Mouse (Mus musculus) heart, adult 2 months (tissue): ENCODE results near the gene Smad6. TPM values are rescaled to one million over a fixed set of nuclear protein-coding genes. Genes with fewer than 3 reads are reported as not detected.

ENCODE experiments used
- DNase-seq, 2 experiments: peaks; one replicate each; pipeline ENCODE4 v3.0.0; 2021
- H3K27ac ChIP-seq: fragments of 200-600 bp; 2 replicates; pipeline ENCODE4 v1.8.1; 2022
- H3K27me3 ChIP-seq: fragments of 200-500 bp; 2 replicates; pipeline ENCODE4 v1.6.1; 2012; ENCODE audit warnings: mild to moderate bottlenecking, low read length, inconsistent platforms, mixed read lengths; ENCODE audit not compliant: control insufficient read depth, insufficient read depth
- H3K36me3 ChIP-seq: fragments of 200-500 bp; 2 replicates; pipeline ENCODE4 v1.6.1; 2012; ENCODE audit warnings: low read length, inconsistent platforms; ENCODE audit not compliant: control insufficient read depth, insufficient read depth
- H3K4me1 ChIP-seq: fragments of 200-500 bp; 2 replicates; pipeline ENCODE4 v1.6.1; 2011; ENCODE audit warnings: low read length; ENCODE audit not compliant: control insufficient read depth, insufficient read depth
- H3K4me3 ChIP-seq: fragments of 200-600 bp; 2 replicates; pipeline ENCODE4 v1.8.1; 2022
- H3K79me2 ChIP-seq: fragments of 200-500 bp; replicated peaks from 2 replicates; pipeline ENCODE4 v1.6.1; 2012; ENCODE audit warnings: mild to moderate bottlenecking, inconsistent platforms, low read length, moderate library complexity, mixed read lengths; ENCODE audit not compliant: control insufficient read depth, insufficient read depth
- H3K9ac ChIP-seq: fragments of 200-500 bp; 2 replicates; pipeline ENCODE4 v1.6.1; 2012; ENCODE audit warnings: low read depth, mild to moderate bottlenecking, control low read depth, inconsistent platforms, low read length, mixed read lengths
- CTCF ChIP-seq: fragments of 200-600 bp; IDR thresholded peaks from 2 replicates; pipeline ENCODE4 v1.8.1; 2022; ENCODE audit warnings: antibody characterized with exemption, mild to moderate bottlenecking, moderate library complexity
- EP300 ChIP-seq: fragments of 200-500 bp; IDR thresholded peaks from 2 replicates; pipeline ENCODE4 v1.6.1; 2011; ENCODE audit warnings: low read depth, low read length, control low read depth; ENCODE audit not compliant: insufficient read depth
- POLR2A ChIP-seq: fragments of 200-500 bp; IDR thresholded peaks from 2 replicates; pipeline ENCODE4 v1.6.1; 2011; ENCODE audit warnings: mild to moderate bottlenecking, low read depth, low read length, control low read depth; ENCODE audit not compliant: insufficient read depth
- WGBS: fragments of 180-500 bp; shearing (Covaris S2); methylation state at CpG from one replicate; pipeline ENCODE4 v1.1.7; 2018; 5-methylcytosine and 5-hydroxymethylcytosine counted together
- intact Hi-C: fragments of 180-260 bp; cut with DNase I; formaldehyde crosslinking; loops from one replicate; pipeline ENCODE4 v1.15.1; 2025
- polyA plus RNA-seq: library from polyadenylated mRNA; depleted of rRNA; stranded (reverse); fragments of >200 nt; gene quantifications from 2 replicates; pipeline ENCODE4 v1.2.3, GENCODE M21; 2012
- total RNA-seq, 2 experiments: library from RNA; stranded (reverse); gene quantifications; 2 replicates each; pipeline ENCODE4 v1.2.3; 2021

Smad6 gene
- total and polyA plus RNA-seq, 3 experiments: 11.0 to 15.1 (median 14.7) TPM

GRCm38 (mm10) chr9:63972576-63973290, 49.1 kb downstream of the Smad6 start:
- Histone ChIP-seq H3K9ac (no peak overlapping the region), H3K36me3 (no peaks in the 10 kb centered on the region), H3K27me3 (no peaks in the 10 kb centered on the region), H3K27ac (peak overlapping the region; percentile 64), H3K4me3 (no peak overlapping the region), H3K79me2 (no peaks in the 10 kb centered on the region; the same call in none of the 2 replicates), H3K4me1 (peaks cover 43% of the 10 kb centered on the region)
- no peak for DNase-seq
- 66% methylated on average over 11 of the region's 11 CpGs for WGBS
- intact Hi-C loops: no loop called here
- TF ChIP-seq POLR2A: no peak
- TF ChIP-seq EP300: no peak
- no peak for TF ChIP-seq CTCF

GRCm38 (mm10) chr9:63971557-63971956, 50.3 kb downstream of the Smad6 start:
- H3K36me3 ChIP-seq: no peaks in the 10 kb centered on the region
- peaks cover 43% of the 10 kb centered on the region for H3K4me1 ChIP-seq
- H3K27me3 ChIP-seq: no peaks in the 10 kb centered on the region
- no peak for DNase-seq
- peak overlapping the region; percentile 64 for H3K27ac ChIP-seq
- intact Hi-C loops: no loop called here
- no peaks in the 10 kb centered on the region; the same call in none of the 2 replicates for H3K79me2 ChIP-seq
- H3K4me3 ChIP-seq: no peak overlapping the region
- no peak for TF ChIP-seq POLR2A
- peak; percentile 18; the same call in 1 of the 2 replicates for TF ChIP-seq CTCF
- TF ChIP-seq EP300: 0 out of 2 replicates have a peak, but pooled peaks have one; percentile 30
- 38% methylated on average over 4 of the region's 4 CpGs for WGBS
- no peak overlapping the region for H3K9ac ChIP-seq

GRCm38 (mm10) chr9:63970836-63971235, 51.0 kb downstream of the Smad6 start:
- Histone ChIP-seq H3K4me1 (peaks cover 37% of the 10 kb centered on the region), H3K9ac (no peak overlapping the region), H3K27me3 (no peaks in the 10 kb centered on the region), H3K27ac (peak overlapping the region; percentile 84), H3K4me3 (no peak overlapping the region), H3K36me3 (no peaks in the 10 kb centered on the region), H3K79me2 (no peaks in the 10 kb centered on the region; the same call in none of the 2 replicates)
- DNase-seq: no peak
- TF ChIP-seq POLR2A: no peak
- TF ChIP-seq EP300: no peak
- no peak for TF ChIP-seq CTCF
- 52% methylated on average over 6 of the region's 6 CpGs for WGBS
- intact Hi-C loops: no loop called here

- intact Hi-C loops: no loop called here
- peak; percentile 58 to 75 for DNase-seq
- Histone ChIP-seq H3K79me2 (no peaks in the 10 kb centered on the region; the same call in none of the 2 replicates), H3K4me1 (peaks cover 36% of the 10 kb centered on the region), H3K27me3 (no peaks in the 10 kb centered on the region), H3K9ac (peak overlapping the region; percentile 15; the same call in 1 of the 2 replicates), H3K4me3 (no peak overlapping the region), H3K36me3 (no peaks in the 10 kb centered on the region), H3K27ac (peak overlapping the region; percentile 84)
- TF ChIP-seq EP300 (peak; percentile 89), POLR2A (peak; percentile 55; the same call in 1 of the 2 replicates), CTCF (no peak)
- 42% methylated on average over 12 of the region's 12 CpGs for WGBS
Observed at GRCm38 (mm10) chr9:63970388-63970787, 51.5 kb downstream of the Smad6 start.

- no peaks in the 10 kb centered on the region for H3K27me3 ChIP-seq
- 54% methylated on average over 10 of the region's 10 CpGs for WGBS
- H3K27ac ChIP-seq: peak overlapping the region; percentile 84
- no peaks in the 10 kb centered on the region for H3K79me2 ChIP-seq
- H3K4me3 ChIP-seq: peak overlapping the region; percentile 22; the same call in 1 of the 2 replicates
- peaks cover 35% of the 10 kb centered on the region for H3K4me1 ChIP-seq
- TF ChIP-seq EP300: no peak
- no peak for TF ChIP-seq CTCF
- TF ChIP-seq POLR2A: no peak
- DNase-seq: no peak
- no peaks in the 10 kb centered on the region for H3K36me3 ChIP-seq
- H3K9ac ChIP-seq: no peak overlapping the region
- intact Hi-C loops: loop anchor here (2.0 kb wide), 1 partner anchor 53 kb away; the partner anchor contains the start of gene Smad6
Observed at GRCm38 (mm10) chr9:63969467-63969866, 52.4 kb downstream of the Smad6 start.

GRCm38 (mm10) chr9:63968592-63968991, 53.3 kb downstream of the Smad6 start:
- peak overlapping the region; percentile 84 for H3K27ac ChIP-seq
- no peak overlapping the region for H3K4me3 ChIP-seq
- TF ChIP-seq POLR2A: peak; percentile 34; the same call in 1 of the 2 replicates
- no peak for TF ChIP-seq CTCF
- peak; percentile 98 for TF ChIP-seq EP300
- no peaks in the 10 kb centered on the region for H3K79me2 ChIP-seq
- intact Hi-C loops: loop anchor here (2.0 kb wide), 1 partner anchor 54 kb away; the partner anchor contains the start of gene Smad6
- peak; percentile 87 to 94 for DNase-seq
- no peaks in the 10 kb centered on the region for H3K36me3 ChIP-seq
- 5% methylated on average over 9 of the region's 9 CpGs for WGBS
- no peak overlapping the region; the same call in 1 of the 2 replicates for H3K9ac ChIP-seq
- peaks cover 38% of the 10 kb centered on the region for H3K4me1 ChIP-seq
- no peaks in the 10 kb centered on the region for H3K27me3 ChIP-seq
